Mouse (Mus musculus) heart, adult 8-10 months (tissue): ENCODE results near the gene Arhgap24. TPM values are rescaled to one million over a fixed set of nuclear protein-coding genes. Genes with fewer than 3 reads are reported as not detected.
"Not testable (repeated sequence)": the region's sequence is repeated elsewhere in the genome, so short reads cannot be mapped to it uniquely, and the experiment has no call there.

Experiments
- DNase-seq: peaks from one replicate; pipeline ENCODE4 v3.0.0; 2022; ENCODE audit warnings: low spot score
- total RNA-seq, 4 experiments: library from RNA; stranded (reverse); gene quantifications; 2 replicates each; pipeline ENCODE4 v1.2.4; 2022

The Arhgap24 gene
- total RNA-seq, 4 experiments from 2014 or later, result 19.9 to 26.1 (median 22.1) TPM

DNA sequence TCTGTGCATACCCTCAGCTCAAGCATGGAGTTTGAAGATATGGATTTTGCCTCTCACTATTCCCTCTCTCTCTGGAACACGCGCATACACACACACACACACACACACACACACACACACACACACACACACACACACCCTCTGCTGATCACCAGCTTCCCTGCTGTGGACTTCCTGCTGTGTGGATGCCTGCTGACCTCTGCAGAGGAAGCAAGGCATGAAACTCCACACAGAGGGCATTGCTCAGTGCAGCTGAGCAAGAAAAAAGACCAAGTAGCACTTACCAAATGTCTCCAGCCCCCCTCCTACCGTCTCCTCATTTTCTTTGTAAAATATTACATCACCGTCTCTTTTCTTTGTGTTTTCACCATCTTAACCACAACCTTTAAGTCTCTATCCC, 310.1 kb downstream of the Arhgap24 start:
- DNase-seq, result no peak

DNA sequence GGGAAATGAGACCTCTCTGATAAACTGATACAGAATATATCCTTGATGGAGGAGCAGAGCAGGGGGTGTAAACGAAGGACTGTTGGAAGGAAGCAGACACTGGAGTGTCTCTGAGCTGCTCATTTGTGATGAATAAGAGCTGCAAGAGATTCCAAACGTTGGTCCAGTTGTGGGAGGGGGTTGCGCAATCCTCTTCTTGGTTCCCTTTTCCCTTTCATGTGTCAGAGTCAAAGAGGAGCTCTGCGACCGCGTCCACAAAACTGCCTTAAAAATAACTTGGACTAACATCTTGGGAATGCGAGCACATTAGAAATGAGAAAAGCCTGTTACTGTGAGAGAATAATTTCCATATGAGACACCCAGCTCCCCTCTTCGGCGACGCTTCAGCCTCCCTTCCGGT, 312.3 kb downstream of the Arhgap24 start:
- DNase-seq, result peak; percentile 54

DNA sequence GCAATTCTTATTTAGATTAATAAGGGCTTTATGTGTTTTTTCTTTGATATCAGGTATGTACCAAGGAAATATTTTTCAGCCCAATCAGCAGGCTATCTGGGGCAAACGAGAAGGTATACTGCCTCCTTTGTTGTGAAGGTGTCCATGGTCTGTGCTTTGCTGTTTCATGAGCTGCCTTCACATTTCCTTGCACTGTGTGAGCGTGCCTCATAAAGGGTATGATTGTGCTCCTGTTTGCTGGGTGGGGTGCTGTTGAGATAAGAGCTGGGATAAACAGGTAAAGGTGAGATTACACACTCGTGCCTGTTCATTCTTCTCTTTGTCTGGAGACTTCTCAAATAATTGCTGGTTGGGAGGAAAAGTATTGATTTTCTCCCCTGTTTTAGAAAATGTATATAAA, 320.3 kb downstream of the Arhgap24 start:
- DNase-seq, result no peak

GRCm38 (mm10) chr5:102802833-102803232, 321.6 kb downstream of the Arhgap24 start:
- no peak for DNase-seq

- DNase-seq, result peak; percentile 23
Measured at GRCm38 (mm10) chr5:102803675-102804074, 322.5 kb downstream of the Arhgap24 start.

- no peak for DNase-seq
Measured at GRCm38 (mm10) chr5:102807518-102807917, 326.3 kb downstream of the Arhgap24 start.

DNA sequence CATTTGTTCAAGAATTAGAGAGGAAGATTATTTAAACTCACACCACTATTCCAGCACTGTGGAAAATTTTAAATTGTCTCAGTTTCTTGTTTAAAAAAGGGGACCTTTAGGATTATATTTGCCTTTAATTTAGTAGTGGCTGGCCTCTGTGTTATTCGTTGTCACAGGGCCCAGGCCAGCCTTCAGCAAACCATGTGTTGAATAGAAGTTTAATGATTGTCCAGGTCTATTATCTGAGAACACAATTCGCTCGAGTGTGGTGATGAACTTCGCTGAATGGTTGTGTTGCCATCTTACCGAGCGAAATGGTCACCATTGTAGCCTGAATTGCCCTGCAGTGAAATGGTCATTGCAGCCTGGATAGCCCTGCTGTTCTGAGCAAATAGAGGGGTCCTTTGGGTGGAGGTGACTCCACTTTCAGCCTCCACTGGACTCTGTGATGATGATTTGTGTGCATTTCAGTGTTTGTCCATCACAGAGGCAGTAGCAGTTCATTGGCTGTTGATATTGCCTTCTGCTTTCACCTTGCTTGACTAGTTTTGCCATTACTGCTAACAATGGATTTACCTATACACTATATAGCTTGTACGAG, 329.3 kb downstream of the Arhgap24 start:
- no peak for DNase-seq

DNA sequence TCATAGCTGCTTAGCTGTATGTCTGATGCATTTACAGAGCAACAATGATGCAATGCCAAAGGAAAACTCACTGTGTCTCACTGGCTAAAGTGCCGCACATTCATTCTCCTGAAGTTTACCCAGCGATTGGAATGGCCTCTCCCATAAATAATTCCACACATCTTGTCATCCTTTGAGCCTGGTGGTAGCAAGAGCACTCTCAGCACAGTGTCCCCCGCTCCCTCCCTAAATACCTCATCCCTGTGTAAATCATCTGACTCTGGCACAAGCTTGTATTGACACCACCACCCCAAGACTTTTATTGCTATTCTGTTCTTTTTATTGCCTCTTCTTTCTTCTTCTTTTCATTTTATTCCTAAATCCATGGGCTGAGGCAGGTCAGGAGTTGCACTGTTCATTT, 332.1 kb downstream of the Arhgap24 start:
- no peak for DNase-seq

DNA sequence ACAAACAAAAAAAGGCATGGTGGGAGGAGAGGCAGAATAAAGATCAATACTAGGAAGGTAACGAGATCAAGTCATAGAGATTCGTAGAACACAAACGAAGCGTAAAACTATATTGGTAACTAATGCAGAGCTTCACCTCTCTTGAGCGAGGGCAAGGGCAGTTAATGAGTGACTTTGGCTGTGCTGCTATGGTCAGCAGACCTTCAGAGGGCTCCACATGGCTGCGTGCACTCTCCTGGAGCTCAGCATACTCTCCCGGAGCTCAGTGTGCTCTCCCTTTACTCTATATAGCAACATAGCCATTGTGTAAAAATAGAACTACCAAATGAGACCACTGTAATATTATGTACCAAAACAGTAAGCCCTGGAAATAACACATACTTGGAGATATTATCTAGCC, 336.4 kb downstream of the Arhgap24 start:
- DNase-seq, result peak; percentile 24

GRCm38 (mm10) chr5:102825538-102825937, 344.3 kb downstream of the Arhgap24 start:
- DNase-seq, result peak; percentile 71

- DNase-seq, result no peak
Measured at GRCm38 (mm10) chr5:102839071-102839470, 357.9 kb downstream of the Arhgap24 start.

DNA sequence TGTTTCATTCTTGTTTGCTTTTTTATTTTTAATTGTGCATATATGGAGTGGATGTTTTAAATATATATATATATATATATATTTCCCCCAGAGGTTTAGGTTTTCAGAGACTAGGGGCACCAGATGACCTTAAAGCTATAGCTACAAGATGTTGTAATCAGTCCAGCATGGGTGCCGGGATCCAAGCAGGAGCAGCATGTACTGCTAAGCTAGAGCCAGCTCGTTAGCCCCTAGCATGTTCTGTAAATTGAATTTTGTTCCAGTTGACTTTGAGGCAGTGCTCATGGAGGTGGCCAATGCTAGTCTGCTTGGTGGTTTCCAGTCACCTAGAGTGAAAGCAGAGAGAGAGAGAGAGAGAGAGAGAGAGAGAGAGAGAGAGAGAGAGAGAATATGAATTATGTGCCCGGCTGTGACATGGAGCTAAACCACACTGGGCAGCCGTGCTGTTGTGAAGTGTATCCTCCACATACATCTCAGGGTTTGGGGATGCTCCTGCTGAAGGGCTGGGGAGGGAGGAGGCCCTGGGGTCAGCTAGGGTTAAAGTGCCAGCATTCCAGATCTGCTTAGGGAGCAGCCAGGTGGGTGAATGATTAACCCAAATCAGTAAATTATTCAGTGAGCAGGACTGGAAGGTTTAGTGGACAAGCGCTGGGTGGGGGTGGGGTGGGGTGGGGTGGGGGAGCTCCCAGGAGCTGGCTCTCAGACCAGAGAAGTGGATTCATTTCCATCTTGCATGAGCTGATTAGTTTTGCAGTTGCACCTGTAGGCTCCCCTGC, 362.9 kb downstream of the Arhgap24 start:
- no peak for DNase-seq

DNA sequence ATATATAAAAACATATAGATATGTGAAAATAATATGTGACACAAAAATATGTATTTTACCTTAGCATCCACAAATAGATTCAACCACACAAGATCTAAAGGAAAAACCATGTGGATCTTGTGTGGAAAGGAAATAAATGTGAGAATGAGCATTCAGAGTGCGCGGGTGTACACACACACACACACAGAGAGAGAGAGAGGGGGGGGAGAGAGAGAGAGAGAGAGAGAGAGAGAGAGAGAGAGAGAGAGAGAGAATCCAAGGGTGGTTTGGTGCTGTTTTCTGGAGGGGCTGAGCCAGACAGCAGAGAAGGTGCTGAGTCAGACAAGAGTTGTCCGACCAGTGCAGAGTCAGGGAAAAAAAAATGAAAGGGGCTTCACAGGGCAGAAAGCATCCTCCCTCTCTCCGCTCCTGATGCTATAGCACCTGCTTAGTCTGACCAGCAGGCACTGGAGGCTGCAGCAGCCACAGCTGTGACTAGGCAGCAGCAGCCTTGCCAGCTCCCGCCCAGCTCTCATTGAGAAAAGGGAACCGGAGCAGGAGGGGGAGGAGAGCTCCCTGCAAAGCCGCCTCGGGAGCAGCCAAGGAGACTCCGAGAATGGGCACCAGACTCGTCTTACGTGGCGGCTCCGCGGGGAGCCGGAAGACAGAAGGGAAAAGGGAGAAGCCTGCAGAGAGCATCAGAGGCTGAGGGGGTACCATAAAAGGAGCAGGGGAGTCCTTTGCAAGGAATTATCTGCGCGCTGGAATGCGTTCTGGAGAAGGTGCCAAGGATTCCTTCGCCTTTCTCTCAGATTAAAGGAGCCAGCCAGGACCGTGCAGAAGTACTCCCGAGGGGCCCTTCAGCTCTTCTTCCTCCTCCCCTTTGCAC, 363.8 kb downstream of the Arhgap24 start:
- peak; percentile 55 for DNase-seq

GRCm38 (mm10) chr5:102845800-102846199, 364.6 kb downstream of the Arhgap24 start:
- DNase-seq, result no peak

DNA sequence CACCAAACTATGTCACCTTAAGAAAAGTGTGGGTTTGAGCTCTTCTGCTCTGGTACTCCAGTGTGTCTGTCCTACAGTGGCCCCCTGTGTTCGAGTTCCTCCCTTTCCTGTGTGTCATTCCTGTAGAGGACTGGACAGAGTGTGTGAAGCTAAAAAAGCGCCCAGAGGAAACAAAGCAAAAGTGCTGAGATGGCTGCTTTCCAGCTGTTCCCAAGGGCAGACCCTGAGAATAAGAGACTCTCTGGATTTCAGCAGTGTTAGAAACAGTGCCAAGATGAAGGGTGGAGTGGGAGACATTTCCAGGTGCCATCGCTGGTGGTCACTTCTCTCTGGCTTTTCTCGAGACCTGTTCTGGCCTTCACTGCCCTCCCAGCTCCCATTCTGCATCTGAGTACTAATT, 366.7 kb downstream of the Arhgap24 start:
- no peak for DNase-seq

DNA sequence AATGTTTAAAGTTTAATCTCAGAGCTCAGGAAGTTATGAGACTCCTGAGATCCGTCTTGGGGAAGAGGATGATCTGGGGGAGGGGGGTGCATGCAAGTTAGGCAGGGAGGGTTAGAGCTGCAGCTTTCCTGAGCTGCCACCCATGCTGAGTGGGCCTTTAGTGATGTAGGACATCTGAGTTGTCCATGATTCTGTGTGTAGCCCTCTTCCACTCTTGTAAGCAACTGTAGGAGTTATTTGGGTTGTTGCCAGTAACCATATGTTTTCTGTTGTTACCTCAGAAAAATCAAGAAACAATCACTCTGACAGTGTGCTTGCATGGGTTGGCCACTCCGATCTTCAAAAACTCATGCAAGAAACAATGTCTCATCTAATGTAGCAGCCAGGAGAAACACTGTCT, 370.6 kb downstream of the Arhgap24 start:
- DNase-seq, result no peak

DNA sequence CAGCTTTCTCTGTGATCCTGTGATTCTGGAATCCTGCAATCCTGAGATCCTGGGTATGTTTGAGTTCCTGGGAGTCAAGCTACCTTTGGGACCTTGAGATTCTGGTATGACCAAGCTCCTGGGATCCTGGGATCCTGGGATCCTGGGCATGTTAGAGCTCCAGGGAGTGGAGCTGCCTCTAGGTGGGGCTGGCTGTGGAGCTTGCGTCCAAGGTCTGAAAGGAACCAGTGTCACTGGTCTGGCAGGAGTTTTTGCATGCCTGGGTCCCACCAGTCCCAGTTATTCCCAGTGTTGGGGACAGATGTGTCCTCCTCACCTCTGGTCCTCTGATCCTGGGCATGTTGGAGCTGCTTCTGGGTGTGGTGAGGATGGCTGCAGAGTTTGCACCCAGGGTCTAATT, 372.6 kb downstream of the Arhgap24 start:
- no peak for DNase-seq

DNA sequence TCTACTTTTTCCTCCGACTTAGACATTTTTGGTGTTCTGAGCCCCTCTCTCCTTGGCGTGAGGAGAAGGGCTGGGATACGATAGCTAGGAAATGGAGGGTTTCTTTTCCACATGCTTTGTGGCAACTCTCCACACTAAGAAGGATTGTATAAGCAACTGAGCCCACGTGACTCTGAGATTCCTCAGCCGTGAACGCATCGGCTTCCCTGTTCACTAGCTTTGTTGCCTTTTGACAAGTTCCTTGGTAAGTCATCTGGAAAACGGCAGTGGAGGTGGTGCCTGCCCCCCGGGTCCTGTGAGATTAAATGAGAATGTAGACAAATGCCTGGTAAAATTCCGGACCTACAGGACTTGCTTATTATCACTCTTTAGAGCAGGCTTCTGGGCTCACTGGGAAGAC, 374.6 kb downstream of the Arhgap24 start:
- DNase-seq, result no peak

- no peak for DNase-seq
Measured at GRCm38 (mm10) chr5:102858047-102858446, 376.9 kb downstream of the Arhgap24 start.

GRCm38 (mm10) chr5:102859749-102860148, 378.6 kb downstream of the Arhgap24 start:
- no peak for DNase-seq

DNA sequence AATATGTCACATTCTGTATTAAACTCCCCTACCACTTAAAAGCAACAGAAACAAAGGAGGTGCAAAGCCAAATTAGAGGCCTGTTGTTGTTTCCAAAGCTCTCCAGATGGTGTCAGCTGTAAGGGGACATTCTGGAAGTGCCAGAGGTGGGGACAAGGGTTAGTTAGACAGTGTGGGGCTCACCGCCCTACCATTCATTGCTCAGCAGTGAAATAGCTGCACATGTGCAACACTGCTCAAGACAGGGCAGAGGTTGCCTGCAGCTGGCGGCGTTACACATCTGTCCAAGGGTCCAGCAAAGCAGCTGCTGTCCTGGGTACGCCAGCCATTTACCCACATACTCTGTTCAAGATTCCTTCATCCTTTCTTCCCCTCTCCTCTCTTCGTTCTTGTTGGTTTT, 387.0 kb downstream of the Arhgap24 start:
- no peak for DNase-seq

GRCm38 (mm10) chr5:102872996-102873395, 391.8 kb downstream of the Arhgap24 start:
- not testable (repeated sequence) for DNase-seq
